Mouse (Mus musculus) hindbrain, embryonic 14.5 days (tissue): Measurements from ENCODE around the gene Rps6ka2. TPM values are rescaled to one million over a fixed set of nuclear protein-coding genes. Genes with fewer than 3 reads are reported as not detected.
"Not testable (repeated sequence)": the region's sequence is repeated elsewhere in the genome, so short reads cannot be mapped to it uniquely, and the experiment has no call there.

ENCODE experiments used
- ATAC-seq: fragments of 200-750 bp; cut with Nextera tagmentation; 2 replicates; pipeline ENCODE4 v1.8.0; 2017; ENCODE audit warnings: moderate number of reproducible peaks, mild to moderate bottlenecking, moderate TSS enrichment, moderate library complexity; ENCODE audit not compliant: low FRiP score
- DNase-seq: peaks from one replicate; pipeline ENCODE4 v3.0.0-alpha.2; 2015; ENCODE audit warnings: low spot score
- H3K27ac ChIP-seq: fragments of 300-500 bp; sonication (generic); 2 replicates; pipeline ENCODE4 v1.5.1; 2014; ENCODE audit warnings: mild to moderate bottlenecking, moderate library complexity
- H3K27me3 ChIP-seq: fragments of 300-500 bp; sonication (generic); 2 replicates; pipeline ENCODE4 v1.6.1; 2014; ENCODE audit warnings: mild to moderate bottlenecking, low read length, mixed read lengths; ENCODE audit not compliant: control insufficient read depth, insufficient read depth
- H3K36me3 ChIP-seq: fragments of 300-500 bp; sonication (generic); replicated peaks from 2 replicates; pipeline ENCODE4 v1.6.1; 2014; ENCODE audit not compliant: control insufficient read depth, insufficient read depth
- H3K4me1 ChIP-seq: fragments of 300-500 bp; sonication (generic); replicated peaks from 2 replicates; pipeline ENCODE4 v1.6.1; 2014; ENCODE audit warnings: antibody characterized with exemption, low read length, mixed read lengths; ENCODE audit not compliant: control insufficient read depth, insufficient read depth
- H3K4me2 ChIP-seq: fragments of 300-500 bp; sonication (generic); replicated peaks from 2 replicates; pipeline ENCODE4 v1.6.1; 2014; ENCODE audit warnings: mild to moderate bottlenecking, moderate library complexity
- H3K4me3 ChIP-seq: fragments of 300-500 bp; sonication (generic); replicated peaks from 2 replicates; pipeline ENCODE4 v1.5.1; 2014; ENCODE audit warnings: mild to moderate bottlenecking, low read length
- H3K9ac ChIP-seq: fragments of 300-500 bp; sonication (generic); 2 replicates; pipeline ENCODE4 v1.6.1; 2014
- H3K9me3 ChIP-seq: fragments of 300-500 bp; sonication (generic); 2 replicates; pipeline ENCODE4 v1.6.1; 2016; ENCODE audit warnings: low read length; ENCODE audit not compliant: control insufficient read depth
- WGBS: fragments of 180-500 bp; shearing (Covaris S2); extraction: QIAGEN DNeasy Blood & Tissue Kit; methylation state at CpG from one replicate; pipeline ENCODE4 v1.1.7; 2014; 5-methylcytosine and 5-hydroxymethylcytosine counted together
- polyA plus RNA-seq: library from polyadenylated mRNA; unstranded; fragments of >200 nt; fragmentation: Nextera tagmentation; extraction: Ambion mirVana; gene quantifications from 2 replicates; pipeline ENCODE4 v1.2.1, GENCODE M21; 2014

Gene Rps6ka2
- polyA plus RNA-seq, 1 experiment from 2014 or later: 24.4 TPM

- H3K4me1 ChIP-seq, H3K27me3 ChIP-seq, H3K4me3 ChIP-seq, H3K27ac ChIP-seq, H3K9ac ChIP-seq, DNase-seq, H3K9me3 ChIP-seq, H3K36me3 ChIP-seq, ATAC-seq, H3K4me2 ChIP-seq: not testable (repeated sequence)
- no CpG with 5 or more reads among the region's 1 CpGs for WGBS
These were observed 182.7 kb downstream of the Rps6ka2 start, which contains the start of gene Ttll2 for GRCm38 (mm10) chr17:7352596-7352995. Ttll2 (minus strand) TSS chr17:7352696.

Other genes with a start within 250 kb of the Rps6ka2 start
- gene Rsph3b, start 221.4 kb upstream of the Rps6ka2 start, polyA plus RNA-seq: 57.9 and 61.9 TPM in 2 replicates
- gene Tagap1, start 209.0 kb upstream of the Rps6ka2 start, polyA plus RNA-seq: 62.9 and 68.8 TPM in 2 replicates
- gene Rnaset2b, start 199.5 kb upstream of the Rps6ka2 start, polyA plus RNA-seq: 96.7 and 129 TPM in 2 replicates
- 0.25 and 0.56 TPM in 2 replicates for gene Gm49721, start 191.2 kb upstream of the Rps6ka2 start, polyA plus RNA-seq
- not detected in 2 replicates for gene Gm1604a, start 144.5 kb upstream of the Rps6ka2 start, polyA plus RNA-seq
- not detected in 2 replicates for gene Tcp10a, start 154.5 kb downstream of the Rps6ka2 start, polyA plus RNA-seq
- gene Ttll2, start 182.6 kb downstream of the Rps6ka2 start, polyA plus RNA-seq: not detected in 2 replicates
- gene Gm49630, start 201.9 kb downstream of the Rps6ka2 start, polyA plus RNA-seq: not detected in 2 replicates
- gene Unc93a2, start 215.3 kb downstream of the Rps6ka2 start, polyA plus RNA-seq: not detected in 2 replicates